ENCODE assay signal across 18 mouse cellular contexts in genomic region chr13:45710041-45710440, GRCm38 (mm10).
DNase-seq lines count a peak whose midpoint lies in the region; ATAC-seq and TF ChIP-seq lines count a peak whose summit lies in the region.
"Had no signal": no experiment of that assay in that cellular context is flagged by ENCODE, and none has a peak within 500 bp of the region (broad histone marks: within the 10 kb centered on the region; RNA-seq: fewer than 3 reads in every experiment).

No protein-coding gene starts in this region.

- no peaks in the 10 kb centered on the region for H3K79me2 ChIP-seq in heart, adult 2 months (replicated peaks; ENCODE audit: control insufficient read depth, insufficient read depth, low read length)
- H3K79me2 ChIP-seq in MEL (ENCODE audit: control insufficient read depth, insufficient read depth, low read length, poor library complexity), result no peaks in the 10 kb centered on the region

- no peak overlapping the region for H3K4me2 ChIP-seq in forebrain, embryonic 16.5 days (ENCODE audit: low read length)
- H3K4me2 ChIP-seq: stomach, embryonic 15.5 days had no signal

- H3K27ac ChIP-seq in heart, adult 2 months, result no peak overlapping the region
- H3K27ac ChIP-seq in layer of hippocampus, adult 2 months, result peak overlapping the region; percentile 61; the same call in 1 of the 2 replicates
- no peak overlapping the region for H3K27ac ChIP-seq in MEL (ENCODE audit: control insufficient read depth, low read depth, low read length)
- 0 out of 2 replicates have a peak overlapping the region, but pooled peaks have one; percentile 7 for H3K27ac ChIP-seq in forebrain, embryonic 16.5 days (ENCODE audit: low read length)
- H3K27ac ChIP-seq: stomach, embryonic 15.5 days had no signal

- peak; percentile 41 for TF ChIP-seq CTCF in heart, adult 2 months (IDR thresholded peaks at IDR 0.05)
- TF ChIP-seq CTCF in layer of hippocampus, adult 2 months (conservative IDR thresholded peaks at IDR 0.05), result peak; percentile 25
- TF ChIP-seq CTCF in MEL (IDR thresholded peaks at IDR 0.05 in 2 of 3, conservative IDR thresholded peaks at IDR 0.05 in 1 of 3; ENCODE audit: control insufficient read depth in 1 of 3, insufficient read depth in 1 of 3, low read depth in 2 of 3, low read length in 3 of 3, poor library complexity in 1 of 3, severe bottlenecking in 1 of 3), result no peak; a peak in 1 of 6 replicates

- no peak for ATAC-seq in forebrain, embryonic 16.5 days
- ATAC-seq: liver, postnatal 0 days had no signal

- intact Hi-C loops in heart, adult 2 months (cut with DNase I), result no loop called here

- 83% methylated on average over 8 of the region's 8 CpGs for WGBS in heart, adult 2 months
- 85% methylated on average over 8 of the region's 8 CpGs for WGBS in forebrain, embryonic 16.5 days

- peaks cover 2% of the 10 kb centered on the region; the same call in 1 of the 2 replicates for H3K36me3 ChIP-seq in heart, adult 2 months (ENCODE audit: control insufficient read depth, insufficient read depth, low read length)
- no peaks in the 10 kb centered on the region for H3K36me3 ChIP-seq in MEL (ENCODE audit: control insufficient read depth in 1 of 2, insufficient read depth in 2 of 2, low read length in 2 of 2)
- no peaks in the 10 kb centered on the region for H3K36me3 ChIP-seq in forebrain, embryonic 16.5 days (ENCODE audit: control insufficient read depth, insufficient read depth)
- H3K36me3 ChIP-seq: stomach, embryonic 15.5 days had no signal

- 0 out of 2 replicates have a peak, but pooled peaks have one; percentile 1 for TF ChIP-seq RAD21 in MEL (IDR thresholded peaks at IDR 0.05; ENCODE audit: low read depth, low read length)

- no peak for DNase-seq in heart, adult 2 months
- no peak for DNase-seq in heart, adult 8-10 months (ENCODE audit: low spot score)
- no peak for DNase-seq in layer of hippocampus, adult 2 months (ENCODE audit: low spot score in 2 of 2)
- DNase-seq in layer of hippocampus, postnatal 36 days, result no peak
- no peak for DNase-seq in MEL (ENCODE audit: low read depth, low spot score)
- DNase-seq in ovary, postnatal 14 days (ENCODE audit: low spot score), result no peak
- DNase-seq: cerebellum, adult 9-10 months; gastrocnemius, postnatal 14 days; kidney, adult 9 months; kidney, postnatal 36 days; liver; liver, postnatal 0 days; lung, postnatal 36 days; right cerebral cortex, postnatal 14 days; thymus, adult 2 months had no signal

- no peak for TF ChIP-seq EP300 in heart, adult 2 months (IDR thresholded peaks at IDR 0.05; ENCODE audit: insufficient read depth, low read depth, low read length)
- TF ChIP-seq EP300 in MEL (IDR thresholded peaks at IDR 0.05; ENCODE audit: low read depth in 1 of 2, low read length in 2 of 2), result no peak

- no peaks in the 10 kb centered on the region for H3K4me1 ChIP-seq in heart, adult 2 months (ENCODE audit: control insufficient read depth, insufficient read depth, low read length)
- H3K4me1 ChIP-seq in MEL (ENCODE audit: control insufficient read depth in 1 of 2, insufficient read depth in 2 of 2, low read length in 2 of 2), result no peaks in the 10 kb centered on the region
- no peaks in the 10 kb centered on the region for H3K4me1 ChIP-seq in forebrain, embryonic 16.5 days (replicated peaks; ENCODE audit: control insufficient read depth, insufficient read depth, low read length)
- H3K4me1 ChIP-seq: stomach, embryonic 15.5 days had no signal

- H3K4me3 ChIP-seq in heart, adult 2 months, result no peak overlapping the region
- no peak overlapping the region for H3K4me3 ChIP-seq in layer of hippocampus, adult 2 months
- no peak overlapping the region for H3K4me3 ChIP-seq in MEL (ENCODE audit: control insufficient read depth in 1 of 2, insufficient read depth in 1 of 2, low read depth in 2 of 2, low read length in 2 of 2)
- no peak overlapping the region for H3K4me3 ChIP-seq in forebrain, embryonic 16.5 days (replicated peaks; ENCODE audit: low read length)
- H3K4me3 ChIP-seq: heart, embryonic 12.5 days; stomach, embryonic 15.5 days had no signal

- H3K9ac ChIP-seq in heart, adult 2 months (ENCODE audit: low read depth, low read length), result no peak overlapping the region
- H3K9ac ChIP-seq in MEL (ENCODE audit: control insufficient read depth, low read depth, low read length, poor library complexity, severe bottlenecking), result no peak overlapping the region
- no peak overlapping the region for H3K9ac ChIP-seq in forebrain, embryonic 16.5 days (replicated peaks; ENCODE audit: low read depth, low read length)
- H3K9ac ChIP-seq: heart, embryonic 12.5 days; liver, postnatal 0 days; stomach, embryonic 15.5 days had no signal

- no peaks in the 10 kb centered on the region for H3K9me3 ChIP-seq in MEL (replicated peaks; ENCODE audit: insufficient read depth, low read length)
- no peaks in the 10 kb centered on the region for H3K9me3 ChIP-seq in forebrain, embryonic 16.5 days (ENCODE audit: control insufficient read depth, low read length)
- H3K9me3 ChIP-seq: heart, embryonic 12.5 days; stomach, embryonic 15.5 days had no signal

- no peak for TF ChIP-seq POLR2A in heart, adult 2 months (IDR thresholded peaks at IDR 0.05; ENCODE audit: insufficient read depth, low read depth, low read length)
- TF ChIP-seq POLR2A in MEL (IDR thresholded peaks at IDR 0.05; ENCODE audit: control insufficient read depth in 1 of 2, insufficient read depth in 1 of 2, low read depth in 1 of 2, low read length in 2 of 2, poor library complexity in 1 of 2), result no peak

- H3K27me3 ChIP-seq in heart, adult 2 months (ENCODE audit: control insufficient read depth, insufficient read depth, low read length), result no peaks in the 10 kb centered on the region
- no peaks in the 10 kb centered on the region for H3K27me3 ChIP-seq in MEL (ENCODE audit: control insufficient read depth in 1 of 2, insufficient read depth in 2 of 2, low read length in 2 of 2)
- H3K27me3 ChIP-seq in forebrain, embryonic 16.5 days (replicated peaks; ENCODE audit: control insufficient read depth, insufficient read depth, low read length), result no peaks in the 10 kb centered on the region
- H3K27me3 ChIP-seq: heart, embryonic 12.5 days; stomach, embryonic 15.5 days had no signal

TF ChIP-seq in MEL, 35 proteins besides CTCF, POLR2A, EP300 and RAD21:
- TF ChIP-seq SMC3 (IDR thresholded peaks at IDR 0.05; ENCODE audit: low read depth, low read length) (0 out of 2 replicates have a peak, but pooled peaks have one; percentile 10), UBTF (IDR thresholded peaks at IDR 0.05; ENCODE audit: borderline replicate concordance, insufficient read depth, low read depth, low read length) (no peak)

Comparison
In these comparisons a context has a peak if more than half of its experiments do, and no peak if none do; other contexts are left out.
1. H3K27ac ChIP-seq: peak in layer of hippocampus, adult 2 months (single experiment) and forebrain, embryonic 16.5 days (single experiment); none in heart, adult 2 months (single experiment) and MEL (single experiment).
2. CTCF ChIP-seq: peak in heart, adult 2 months (single experiment) and layer of hippocampus, adult 2 months (single experiment); none in MEL (0 of 3).